Comparison of ENCODE assay signal across 29 mouse cellular contexts in genomic region chr13:59832871-59833270, GRCm38 (mm10). TPM values are rescaled to one million over a fixed set of nuclear protein-coding genes. Genes with fewer than 3 reads are reported as not detected.
A peak's percentile ranks its signal among the peaks of the same experiment; 100 is the strongest.
DNase-seq lines count a peak whose midpoint lies in the region; ATAC-seq and TF ChIP-seq lines count a peak whose summit lies in the region.
"Had no signal": no experiment of that assay in that cellular context is flagged by ENCODE, and none has a peak within 500 bp of the region (broad histone marks: within the 10 kb centered on the region; RNA-seq: fewer than 3 reads in every experiment).

No protein-coding gene starts in this region.

- TF ChIP-seq EP300 in liver, embryonic 14.5 days (IDR thresholded peaks at IDR 0.05; ENCODE audit: low read depth), result no peak

- TF ChIP-seq CTCF in intestine, postnatal 0 days (IDR thresholded peaks at IDR 0.05; ENCODE audit: low read depth), result no peak
- no peak for TF ChIP-seq CTCF in liver, embryonic 14.5 days (IDR thresholded peaks at IDR 0.05; ENCODE audit: low read depth)
- no peak for TF ChIP-seq CTCF in small intestine, adult 2 months (IDR thresholded peaks at IDR 0.05; ENCODE audit: extremely low read depth, insufficient read length, insufficient replicate concordance, low read depth, low read length)

- no peaks in the 10 kb centered on the region for H3K27me3 ChIP-seq in intestine, postnatal 0 days (replicated peaks; ENCODE audit: control insufficient read depth, insufficient read depth, low read length)
- no peaks in the 10 kb centered on the region for H3K27me3 ChIP-seq in intestine, embryonic 15.5 days (replicated peaks)
- no peaks in the 10 kb centered on the region for H3K27me3 ChIP-seq in liver, embryonic 14.5 days (ENCODE audit: control insufficient read depth, insufficient read depth, low read length)
- no peaks in the 10 kb centered on the region for H3K27me3 ChIP-seq in liver, embryonic 15.5 days
- no peaks in the 10 kb centered on the region for H3K27me3 ChIP-seq in small intestine, adult 2 months (ENCODE audit: control insufficient read depth, insufficient read depth, low read length)
- H3K27me3 ChIP-seq: embryonic facial prominence, embryonic 13.5 days; forebrain, embryonic 12.5 days; forebrain, embryonic 15.5 days; heart, embryonic 12.5 days; heart, embryonic 15.5 days; hindbrain, embryonic 13.5 days had no signal

- no peaks in the 10 kb centered on the region; the same call in 1 of the 2 replicates for H3K36me3 ChIP-seq in intestine, postnatal 0 days (ENCODE audit: control insufficient read depth, insufficient read depth)
- no peaks in the 10 kb centered on the region for H3K36me3 ChIP-seq in intestine, embryonic 15.5 days
- no peaks in the 10 kb centered on the region for H3K36me3 ChIP-seq in liver, embryonic 14.5 days (replicated peaks; ENCODE audit: control insufficient read depth, insufficient read depth, low read depth)
- no peaks in the 10 kb centered on the region for H3K36me3 ChIP-seq in liver, embryonic 15.5 days (replicated peaks)
- H3K36me3 ChIP-seq in small intestine, adult 2 months (ENCODE audit: control insufficient read depth, insufficient read depth, low read length), result no peaks in the 10 kb centered on the region
- H3K36me3 ChIP-seq: embryonic facial prominence, embryonic 10.5 days; embryonic facial prominence, embryonic 13.5 days; forebrain, embryonic 12.5 days; forebrain, embryonic 15.5 days; heart, embryonic 12.5 days; heart, embryonic 15.5 days; hindbrain, embryonic 10.5 days; hindbrain, embryonic 13.5 days had no signal

- 0 out of 2 replicates have a peak, but pooled peaks cover 4% of the 10 kb centered on the region for H3K4me1 ChIP-seq in intestine, postnatal 0 days (replicated peaks; ENCODE audit: control insufficient read depth, insufficient read depth, low read length)
- H3K4me1 ChIP-seq in intestine, embryonic 15.5 days (replicated peaks), result peaks cover 13% of the 10 kb centered on the region
- peaks cover 11 to 23% of the 10 kb centered on the region in 2 experiments for H3K4me1 ChIP-seq in liver, embryonic 14.5 days (replicated peaks; ENCODE audit: control insufficient read depth in 2 of 2, insufficient read depth in 2 of 2, low read length in 1 of 2)
- peaks cover 37% of the 10 kb centered on the region for H3K4me1 ChIP-seq in liver, embryonic 15.5 days (replicated peaks)
- peaks cover 12% of the 10 kb centered on the region for H3K4me1 ChIP-seq in small intestine, adult 2 months (ENCODE audit: control insufficient read depth, insufficient read depth, insufficient read length, low read length)
- H3K4me1 ChIP-seq: forebrain, embryonic 12.5 days; forebrain, embryonic 15.5 days; hindbrain, embryonic 13.5 days had no signal

- H3K4me2 ChIP-seq in intestine, postnatal 0 days (replicated peaks; ENCODE audit: low read depth), result peak overlapping the region; percentile 18
- no peak overlapping the region for H3K4me2 ChIP-seq in intestine, embryonic 15.5 days (replicated peaks)
- H3K4me2 ChIP-seq in liver, embryonic 14.5 days (ENCODE audit: low read depth), result peak overlapping the region; percentile 11; the same call in 1 of the 2 replicates
- H3K4me2 ChIP-seq in liver, embryonic 15.5 days, result no peak overlapping the region
- H3K4me2 ChIP-seq: embryonic facial prominence, embryonic 13.5 days; forebrain, embryonic 12.5 days; forebrain, embryonic 15.5 days; heart, embryonic 12.5 days; heart, embryonic 15.5 days; hindbrain, embryonic 13.5 days had no signal

- no peaks in the 10 kb centered on the region for H3K9me3 ChIP-seq in intestine, postnatal 0 days (ENCODE audit: control insufficient read depth)
- no peaks in the 10 kb centered on the region for H3K9me3 ChIP-seq in intestine, embryonic 15.5 days
- H3K9me3 ChIP-seq in liver, embryonic 14.5 days (ENCODE audit: control insufficient read depth, low read length), result no peaks in the 10 kb centered on the region
- no peaks in the 10 kb centered on the region for H3K9me3 ChIP-seq in liver, embryonic 15.5 days (replicated peaks)
- H3K9me3 ChIP-seq: embryonic facial prominence, embryonic 10.5 days; embryonic facial prominence, embryonic 13.5 days; forebrain, embryonic 12.5 days; forebrain, embryonic 15.5 days; heart, embryonic 12.5 days; heart, embryonic 15.5 days; hindbrain, embryonic 10.5 days; hindbrain, embryonic 13.5 days had no signal

- H3K4me3 ChIP-seq in intestine, postnatal 0 days (ENCODE audit: low read depth, low read length), result no peak overlapping the region
- no peak overlapping the region for H3K4me3 ChIP-seq in intestine, embryonic 15.5 days (replicated peaks)
- H3K4me3 ChIP-seq in liver, embryonic 14.5 days (ENCODE audit: insufficient read depth in 1 of 2, low read depth in 2 of 2, low read length in 2 of 2), result no peak overlapping the region
- no peak overlapping the region for H3K4me3 ChIP-seq in liver, embryonic 15.5 days (replicated peaks)
- H3K4me3 ChIP-seq in small intestine, adult 2 months (ENCODE audit: low read depth, low read length), result peak overlapping the region; percentile 21; the same call in 1 of the 2 replicates
- H3K4me3 ChIP-seq: embryonic facial prominence, embryonic 10.5 days; embryonic facial prominence, embryonic 13.5 days; erythroblast, embryonic 14.5 days; forebrain, embryonic 12.5 days; forebrain, embryonic 15.5 days; heart, embryonic 12.5 days; heart, embryonic 15.5 days; hindbrain, embryonic 10.5 days; hindbrain, embryonic 13.5 days had no signal

- H3K9ac ChIP-seq in intestine, postnatal 0 days (ENCODE audit: low read depth, low read length), result no peak overlapping the region
- no peak overlapping the region for H3K9ac ChIP-seq in intestine, embryonic 15.5 days
- H3K9ac ChIP-seq in liver, embryonic 14.5 days (replicated peaks), result no peak overlapping the region
- no peak overlapping the region for H3K9ac ChIP-seq in liver, embryonic 15.5 days
- H3K9ac ChIP-seq: embryonic facial prominence, embryonic 13.5 days; forebrain, embryonic 12.5 days; forebrain, embryonic 15.5 days; heart, embryonic 12.5 days; heart, embryonic 15.5 days; hindbrain, embryonic 13.5 days had no signal

- 74% methylated on average over 7 of the region's 7 CpGs for WGBS in intestine, postnatal 0 days
- WGBS in intestine, embryonic 15.5 days, result 78% methylated on average over 7 of the region's 7 CpGs
- WGBS in liver, embryonic 14.5 days (ENCODE audit: insufficient replicate concordance), result 68% methylated on average over 7 of the region's 7 CpGs
- WGBS in liver, embryonic 15.5 days (ENCODE audit: insufficient replicate concordance), result 66% methylated on average over 7 of the region's 7 CpGs
- WGBS in small intestine, adult 2 months, result 46% methylated on average over 7 of the region's 7 CpGs

- H3K27ac ChIP-seq in intestine, postnatal 0 days (ENCODE audit: low read depth, low read length), result peak overlapping the region; percentile 63
- H3K27ac ChIP-seq in intestine, embryonic 15.5 days, result no peak overlapping the region
- no peak overlapping the region for H3K27ac ChIP-seq in liver, embryonic 14.5 days
- H3K27ac ChIP-seq in liver, embryonic 15.5 days (replicated peaks), result peak overlapping the region; percentile 38
- H3K27ac ChIP-seq in small intestine, adult 2 months (ENCODE audit: insufficient read depth, low read depth, low read length), result no peak overlapping the region; the same call in 1 of the 2 replicates
- H3K27ac ChIP-seq: embryonic facial prominence, embryonic 10.5 days; embryonic facial prominence, embryonic 13.5 days; forebrain, embryonic 12.5 days; forebrain, embryonic 15.5 days; heart, embryonic 15.5 days; hindbrain, embryonic 10.5 days; hindbrain, embryonic 13.5 days had no signal

- DNase-seq in liver, embryonic 14.5 days (ENCODE audit: low read depth in 3 of 3, low spot score in 3 of 3), result no peak
- DNase-seq in liver (no peak), adipocyte (ENCODE audit: low spot score) (no peak)
- DNase-seq: adrenal gland, adult 8-10 months; adrenal gland, postnatal 25 days; B cell, adult 2 months; cerebellum, adult 11-12 months; cerebellum, adult 8-10 months; cerebellum, postnatal 10 days; cerebellum, postnatal 36 days; embryo, embryonic 11 days; gastrocnemius, postnatal 25 days; heart, postnatal 10 days; heart, postnatal 36 days had no signal

- ATAC-seq in intestine, postnatal 0 days, result no peak
- ATAC-seq in intestine, embryonic 15.5 days, result no peak
- ATAC-seq in liver, embryonic 14.5 days (ENCODE audit: insufficient read depth), result no peak
- no peak for ATAC-seq in liver, embryonic 15.5 days (ENCODE audit: insufficient read depth)
- ATAC-seq: forebrain, embryonic 15.5 days; hindbrain, embryonic 16.5 days had no signal

- TF ChIP-seq POLR2A in small intestine, adult 2 months (IDR thresholded peaks at IDR 0.05; ENCODE audit: low read depth, low read length), result no peak

RNA-seq across cellular contexts. Expression of gene Tut7, which starts 9.9 kb away (rescaled TPM):
- polyA plus RNA-seq in intestine, postnatal 0 days (2015; fragmentation: Nextera tagmentation; extraction: Ambion mirVana), result 50.1 and 55.4 TPM in 2 replicates
- polyA plus RNA-seq in intestine, embryonic 15.5 days (2015; fragmentation: Nextera tagmentation; extraction: Ambion mirVana), result 41.7 and 43.6 TPM in 2 replicates
- 21.7 and 40.3 TPM in 2 replicates for polyA plus RNA-seq in liver, embryonic 14.5 days (2012; rRNA removed)
- 45.3 and 47.0 TPM in 2 replicates for polyA plus RNA-seq in liver, embryonic 14.5 days (2014; fragmentation: Nextera tagmentation; extraction: Ambion mirVana)
- 57.2 and 60.4 TPM in 2 replicates for polyA plus RNA-seq in liver, embryonic 15.5 days (2015; fragmentation: Nextera tagmentation; extraction: Ambion mirVana)
- polyA plus RNA-seq in small intestine, adult 2 months (2012; rRNA removed), result 11.7 and 33.3 TPM in 2 replicates

RNA-seq across cellular contexts. Expression of gene Gm49354, which starts 50.8 kb away (rescaled TPM):
- not detected in 2 replicates for polyA plus RNA-seq in intestine, postnatal 0 days (2015; fragmentation: Nextera tagmentation; extraction: Ambion mirVana)
- polyA plus RNA-seq in intestine, embryonic 15.5 days (2015; fragmentation: Nextera tagmentation; extraction: Ambion mirVana), result not detected in 2 replicates
- polyA plus RNA-seq in liver, embryonic 14.5 days (2012; rRNA removed), result 0.35 TPM in 1 of 2 replicates, not detected in the other
- polyA plus RNA-seq in liver, embryonic 14.5 days (2014; fragmentation: Nextera tagmentation; extraction: Ambion mirVana), result not detected in 2 replicates
- not detected in 2 replicates for polyA plus RNA-seq in liver, embryonic 15.5 days (2015; fragmentation: Nextera tagmentation; extraction: Ambion mirVana)
- polyA plus RNA-seq in small intestine, adult 2 months (2012; rRNA removed), result not detected in 2 replicates
- polyA plus RNA-seq: cortical plate, adult 2 months; embryonic facial prominence, embryonic 10.5 days; embryonic facial prominence, embryonic 13.5 days; forebrain, embryonic 12.5 days; forebrain, embryonic 15.5 days; heart, embryonic 12.5 days; heart, embryonic 15.5 days; hindbrain, embryonic 10.5 days; hindbrain, embryonic 13.5 days; hindbrain, embryonic 16.5 days had no signal

Comparison
In these comparisons a context has a peak if more than half of its experiments do, and no peak if none do; other contexts are left out.
1. H3K27ac ChIP-seq: peak in intestine, postnatal 0 days (single experiment) and liver, embryonic 15.5 days (single experiment); none in intestine, embryonic 15.5 days (single experiment), liver, embryonic 14.5 days (single experiment) and small intestine, adult 2 months (single experiment).
2. H3K4me2 ChIP-seq: peak in intestine, postnatal 0 days (single experiment) and liver, embryonic 14.5 days (single experiment); none in intestine, embryonic 15.5 days (single experiment) and liver, embryonic 15.5 days (single experiment).